Mouse (Mus musculus) forebrain, embryonic 10.5 days (tissue): ENCODE measurements around the gene Bnc2. TPM values are rescaled to one million over a fixed set of nuclear protein-coding genes. Genes with fewer than 3 reads are reported as not detected.

ENCODE experiments used
- DNase-seq: peaks from one replicate; pipeline ENCODE4 v3.0.0-alpha.2; 2017; ENCODE audit warnings: low spot score; ENCODE audit errors: extremely low spot score
- H3K27ac ChIP-seq: fragments of 300-500 bp; sonication (generic); 2 replicates; pipeline ENCODE4 v1.5.1; 2016; ENCODE audit warnings: mild to moderate bottlenecking
- H3K27me3 ChIP-seq: fragments of 300-500 bp; sonication (generic); 2 replicates; pipeline ENCODE4 v1.6.1; 2016; ENCODE audit warnings: mild to moderate bottlenecking; ENCODE audit not compliant: poor library complexity, severe bottlenecking
- H3K36me3 ChIP-seq: fragments of 300-500 bp; sonication (generic); replicated peaks from 2 replicates; pipeline ENCODE4 v1.6.1; 2016; ENCODE audit warnings: mild to moderate bottlenecking, moderate library complexity
- H3K4me1 ChIP-seq: fragments of 300-500 bp; sonication (generic); 2 replicates; pipeline ENCODE4 v1.6.1; 2016
- H3K4me3 ChIP-seq: fragments of 300-500 bp; sonication (generic); 2 replicates; pipeline ENCODE4 v1.5.1; 2016; ENCODE audit warnings: mild to moderate bottlenecking, moderate library complexity
- H3K9me3 ChIP-seq: fragments of 300-500 bp; sonication (generic); 2 replicates; pipeline ENCODE4 v1.6.1; 2016; ENCODE audit warnings: mild to moderate bottlenecking, moderate library complexity
- WGBS: fragments of 180-500 bp; shearing (Covaris S2); methylation state at CpG from one replicate; pipeline ENCODE4 v1.1.7; 2016; 5-methylcytosine and 5-hydroxymethylcytosine counted together
- polyA plus RNA-seq: library from polyadenylated mRNA; unstranded; fragments of >200 nt; fragmentation: Nextera tagmentation; extraction: Ambion mirVana; gene quantifications from 2 replicates; pipeline ENCODE4 v1.2.1, GENCODE M21; 2016

Gene Bnc2
- polyA plus RNA-seq, 1 experiment from 2014 or later = 4.2 TPM

- Histone ChIP-seq H3K27ac (no peak overlapping the region), H3K9me3 (no peaks in the 10 kb centered on the region), H3K36me3 (no peaks in the 10 kb centered on the region), H3K27me3 (peaks cover 50% of the 10 kb centered on the region), H3K4me3 (no peak overlapping the region), H3K4me1 (peaks cover 17% of the 10 kb centered on the region)
- 86% methylated on average over 5 of the region's 5 CpGs for WGBS
- DNase-seq = no peak
These were observed 6.8 kb downstream of the Bnc2 start for GRCm38 (mm10) chr4:84668226-84668625.

GRCm38 (mm10) chr4:84662228-84663065, 12.6 kb downstream of the Bnc2 start:
- H3K27me3 ChIP-seq = peaks cover 7% of the 10 kb centered on the region
- no peak for DNase-seq
- H3K36me3 ChIP-seq = no peaks in the 10 kb centered on the region
- H3K4me3 ChIP-seq = no peak overlapping the region
- no peak overlapping the region for H3K27ac ChIP-seq
- no peaks in the 10 kb centered on the region for H3K9me3 ChIP-seq
- 90% methylated on average over 5 of the region's 5 CpGs for WGBS
- H3K4me1 ChIP-seq = no peaks in the 10 kb centered on the region

GRCm38 (mm10) chr4:84661341-84661740, 13.7 kb downstream of the Bnc2 start:
- Histone ChIP-seq H3K27me3 (no peaks in the 10 kb centered on the region), H3K4me3 (no peak overlapping the region), H3K4me1 (no peaks in the 10 kb centered on the region), H3K9me3 (no peaks in the 10 kb centered on the region), H3K36me3 (no peaks in the 10 kb centered on the region), H3K27ac (no peak overlapping the region)
- WGBS = 85% methylated on average over 3 of the region's 3 CpGs
- no peak for DNase-seq

- 62% methylated on average over 8 of the region's 8 CpGs for WGBS
- H3K4me3 ChIP-seq = no peak overlapping the region
- no peaks in the 10 kb centered on the region for H3K9me3 ChIP-seq
- no peak overlapping the region for H3K27ac ChIP-seq
- H3K36me3 ChIP-seq = no peaks in the 10 kb centered on the region
- H3K27me3 ChIP-seq = no peaks in the 10 kb centered on the region
- no peaks in the 10 kb centered on the region for H3K4me1 ChIP-seq
- DNase-seq = no peak
These were observed 23.3 kb downstream of the Bnc2 start for GRCm38 (mm10) chr4:84651786-84652185.

GRCm38 (mm10) chr4:84646576-84646975, 28.5 kb downstream of the Bnc2 start:
- Histone ChIP-seq H3K4me1 (peaks cover 6% of the 10 kb centered on the region), H3K27ac (no peak overlapping the region), H3K27me3 (peaks cover 16% of the 10 kb centered on the region), H3K36me3 (no peaks in the 10 kb centered on the region), H3K9me3 (no peaks in the 10 kb centered on the region), H3K4me3 (no peak overlapping the region)
- no peak for DNase-seq

GRCm38 (mm10) chr4:84639166-84639565, 35.9 kb downstream of the Bnc2 start:
- WGBS = 77% methylated on average over 6 of the region's 6 CpGs
- H3K36me3 ChIP-seq = no peaks in the 10 kb centered on the region
- H3K27ac ChIP-seq = no peak overlapping the region
- no peak for DNase-seq
- H3K27me3 ChIP-seq = peaks cover 82% of the 10 kb centered on the region
- no peaks in the 10 kb centered on the region for H3K9me3 ChIP-seq
- H3K4me3 ChIP-seq = no peak overlapping the region
- peaks cover 43% of the 10 kb centered on the region for H3K4me1 ChIP-seq

DNA sequence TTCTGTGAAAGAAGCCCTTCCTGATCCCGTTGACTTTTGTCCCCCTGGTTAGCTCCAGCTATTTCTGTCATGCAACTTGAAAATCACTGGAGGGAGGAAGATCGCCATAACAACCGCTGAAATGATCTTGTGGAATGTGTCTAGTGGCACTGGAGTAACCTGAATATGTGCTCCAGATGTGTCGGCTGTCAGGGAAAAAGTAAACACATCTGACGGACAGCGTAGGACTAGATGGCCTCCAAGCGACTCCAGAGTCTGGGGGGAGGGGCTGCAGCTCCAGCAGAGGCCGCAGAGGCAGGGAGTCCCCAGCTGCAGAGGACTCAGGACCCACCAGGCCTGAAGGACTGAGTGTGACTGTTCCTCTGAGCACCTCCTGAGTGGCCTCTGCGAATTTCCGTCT, 37.4 kb downstream of the Bnc2 start:
- peak; percentile 65 for DNase-seq
- Histone ChIP-seq H3K27me3 (peaks cover 90% of the 10 kb centered on the region), H3K36me3 (no peaks in the 10 kb centered on the region), H3K9me3 (no peaks in the 10 kb centered on the region), H3K4me1 (peaks cover 57% of the 10 kb centered on the region), H3K4me3 (peak overlapping the region; percentile 35), H3K27ac (peak overlapping the region; percentile 73)
- 2% methylated on average over 10 of the region's 10 CpGs for WGBS

GRCm38 (mm10) chr4:84634751-84635150, 40.3 kb downstream of the Bnc2 start:
- H3K27me3 ChIP-seq = peaks cover 65% of the 10 kb centered on the region

GRCm38 (mm10) chr4:84633991-84634390, 41.1 kb downstream of the Bnc2 start:
- peaks cover 61% of the 10 kb centered on the region for H3K4me1 ChIP-seq
- no peak for DNase-seq
- H3K4me3 ChIP-seq = no peak overlapping the region
- peak overlapping the region; percentile 0; the same call in 1 of the 2 replicates for H3K27ac ChIP-seq
- no peaks in the 10 kb centered on the region for H3K36me3 ChIP-seq
- 82% methylated on average over 1 of the region's 1 CpGs for WGBS
- peaks cover 58% of the 10 kb centered on the region for H3K27me3 ChIP-seq
- H3K9me3 ChIP-seq = no peaks in the 10 kb centered on the region

More at GRCm38 (mm10) chr4:84634751-84635150, 40.3 kb downstream of the Bnc2 start:
- DNase-seq = no peak
- H3K36me3 ChIP-seq = no peaks in the 10 kb centered on the region
- peak overlapping the region; percentile 71 for H3K27ac ChIP-seq
- peaks cover 64% of the 10 kb centered on the region for H3K4me1 ChIP-seq
- 33% methylated on average over 4 of the region's 4 CpGs for WGBS
- H3K9me3 ChIP-seq = no peaks in the 10 kb centered on the region
- H3K4me3 ChIP-seq = no peak overlapping the region

DNA sequence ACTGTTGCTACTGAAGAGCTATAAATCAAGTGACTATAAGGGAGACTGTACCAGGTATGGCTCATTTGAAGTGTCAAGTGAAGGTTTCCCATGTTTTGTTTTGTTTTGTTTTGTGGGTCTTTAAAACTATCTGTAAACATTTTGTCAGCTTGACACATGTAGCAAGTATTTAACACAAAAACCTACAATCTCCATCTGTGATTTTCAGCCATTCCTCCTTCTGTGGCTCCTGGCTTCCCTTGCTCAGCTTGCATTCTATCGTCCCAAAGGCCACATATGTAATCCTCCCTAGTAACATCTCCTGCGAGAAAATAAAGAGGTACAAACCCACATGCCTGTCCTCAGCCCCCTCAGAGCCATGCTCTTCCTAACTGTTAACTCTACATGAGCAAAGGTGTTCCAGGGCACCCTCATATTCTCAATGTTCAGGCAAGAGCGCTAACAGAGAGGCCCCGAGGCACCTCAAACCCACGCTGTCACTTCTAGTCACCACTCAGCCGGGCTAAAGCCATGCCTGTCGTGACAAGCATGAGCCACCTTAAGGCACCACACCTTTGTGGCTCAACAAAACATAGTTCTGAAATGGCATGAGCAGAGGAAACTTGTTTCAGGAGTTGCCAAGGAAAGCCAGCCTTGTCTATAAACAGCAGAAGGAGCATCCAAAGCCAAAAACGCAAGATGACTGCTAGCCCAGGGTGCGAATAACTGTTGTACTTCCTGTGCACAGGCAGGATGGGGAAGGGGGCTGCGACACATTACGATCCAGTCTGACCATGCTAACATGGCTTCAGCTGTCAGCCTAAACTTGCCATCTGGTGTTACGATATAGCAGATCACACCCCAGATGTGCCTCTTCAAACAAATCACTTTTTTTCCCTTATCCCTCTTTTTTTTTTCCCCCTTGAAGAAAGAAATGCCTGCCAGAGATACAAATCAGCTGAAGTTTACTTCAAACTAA, 42.0 kb downstream of the Bnc2 start:
- DNase-seq = no peak
- Histone ChIP-seq H3K9me3 (no peaks in the 10 kb centered on the region), H3K36me3 (no peaks in the 10 kb centered on the region), H3K27ac (peak overlapping the region; percentile 35; the same call in 1 of the 2 replicates), H3K4me3 (no peak overlapping the region), H3K27me3 (peaks cover 49% of the 10 kb centered on the region), H3K4me1 (peaks cover 60% of the 10 kb centered on the region)
- 78% methylated on average over 12 of the region's 12 CpGs for WGBS

DNA sequence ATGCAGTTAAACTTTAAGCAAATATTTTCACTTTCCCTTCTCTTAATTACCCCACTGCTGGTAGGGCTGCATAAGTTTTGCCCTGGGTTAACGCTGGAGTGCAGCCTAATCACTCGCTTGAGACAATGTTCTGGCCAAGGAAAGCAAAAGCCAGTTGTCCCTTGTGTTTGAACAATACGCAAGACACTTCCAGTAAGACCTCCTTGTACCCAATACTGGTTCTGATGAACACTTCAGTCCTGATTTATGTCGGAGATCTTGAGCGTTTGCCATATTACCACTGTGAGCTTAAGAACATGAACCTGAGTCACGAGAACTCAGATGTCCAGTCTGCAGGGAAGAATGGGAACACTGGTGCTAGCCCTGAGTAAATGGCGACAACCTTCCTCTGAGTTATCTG, 47.5 kb downstream of the Bnc2 start:
- Histone ChIP-seq H3K36me3 (no peaks in the 10 kb centered on the region), H3K27ac (no peak overlapping the region), H3K9me3 (no peaks in the 10 kb centered on the region), H3K27me3 (peaks cover 2% of the 10 kb centered on the region; the same call in 1 of the 2 replicates), H3K4me3 (no peak overlapping the region), H3K4me1 (peaks cover 8% of the 10 kb centered on the region; the same call in 1 of the 2 replicates)
- no peak for DNase-seq
- 94% methylated on average over 7 of the region's 7 CpGs for WGBS

DNA sequence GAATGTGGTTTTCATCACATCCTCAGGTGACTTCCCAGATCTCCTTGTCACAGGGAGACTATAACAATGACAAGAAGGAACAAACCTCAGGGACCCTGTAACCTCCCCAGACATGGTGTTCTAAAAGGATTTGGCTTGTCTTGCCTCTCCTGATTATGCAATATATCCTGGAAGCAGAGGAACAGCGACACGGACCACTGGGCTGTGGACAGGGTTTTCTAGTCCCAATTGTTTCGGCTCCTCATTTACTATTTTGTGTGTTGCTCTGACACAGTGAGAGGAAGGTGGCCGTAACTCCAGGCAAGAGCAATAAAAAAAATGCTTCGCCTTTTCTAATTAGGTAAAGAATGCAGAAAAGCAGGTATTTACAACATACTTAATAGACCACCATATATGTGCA, 51.8 kb downstream of the Bnc2 start:
- peaks cover 5% of the 10 kb centered on the region; the same call in 1 of the 2 replicates for H3K4me1 ChIP-seq
- H3K36me3 ChIP-seq = no peaks in the 10 kb centered on the region
- no peak overlapping the region for H3K27ac ChIP-seq
- H3K27me3 ChIP-seq = no peaks in the 10 kb centered on the region
- 86% methylated on average over 5 of the region's 5 CpGs for WGBS
- H3K4me3 ChIP-seq = no peak overlapping the region
- DNase-seq = no peak
- no peaks in the 10 kb centered on the region for H3K9me3 ChIP-seq
